Mouse (Mus musculus) c-Kit-positive CD71-positive TER-119-negative erythroid progenitor cells, embryonic 14.5 days (primary cell): ENCODE data around the gene Tifab.

Experiments
- DNase-seq: peaks from one replicate; pipeline ENCODE4 v3.0.0-alpha.2; 2013; ENCODE audit warnings: low read depth

The Tifab gene

GRCm38 (mm10) chr13:56139167-56139751, 39.4 kb downstream of the Tifab start:
- no peak for DNase-seq

- DNase-seq, result no peak
Measured at GRCm38 (mm10) chr13:56136200-56136599, 42.5 kb downstream of the Tifab start, which contains the start of gene H2afy. Gene H2afy (minus strand): TSS chr13:56136361.

GRCm38 (mm10) chr13:56135231-56136052, 43.2 kb downstream of the Tifab start:
- peak; percentile 50 for DNase-seq

GRCm38 (mm10) chr13:56134631-56135181, 44.0 kb downstream of the Tifab start:
- no peak for DNase-seq

GRCm38 (mm10) chr13:56134031-56134430, 44.7 kb downstream of the Tifab start:
- no peak for DNase-seq

GRCm38 (mm10) chr13:56132941-56133340, 45.7 kb downstream of the Tifab start:
- DNase-seq, result no peak

- DNase-seq, result no peak
Measured at GRCm38 (mm10) chr13:56132326-56132936, 46.3 kb downstream of the Tifab start.

- no peak for DNase-seq
Measured at GRCm38 (mm10) chr13:56130544-56130943, 48.1 kb downstream of the Tifab start.

- no peak for DNase-seq
Measured at GRCm38 (mm10) chr13:56129578-56129977, 49.1 kb downstream of the Tifab start.

GRCm38 (mm10) chr13:56129014-56129413, 49.7 kb downstream of the Tifab start:
- no peak for DNase-seq

GRCm38 (mm10) chr13:56125632-56126031, 53.1 kb downstream of the Tifab start:
- no peak for DNase-seq
